Mouse (Mus musculus) liver, adult 2 months (tissue): ENCODE data around the gene Rpl38.

ENCODE experiments used
- CTCF ChIP-seq: fragments of 200-500 bp; IDR thresholded peaks from 2 replicates; pipeline ENCODE4 v1.5.1; 2011; ENCODE audit warnings: low read depth, low read length, control low read depth
- POLR2A ChIP-seq: fragments of 200-500 bp; IDR thresholded peaks from 2 replicates; pipeline ENCODE4 v1.6.1; 2011; ENCODE audit warnings: low read length, control low read depth; ENCODE audit not compliant: insufficient read depth; ENCODE audit errors: extremely low read depth

GRCm38 (mm10) chr11:114649510-114649909 lies 18.8 kb upstream of the Rpl38 start:
- no peak for TF ChIP-seq POLR2A
- TF ChIP-seq CTCF = no peak
